Mouse (Mus musculus) E14TG2a.4 (cell line): ENCODE results near the gene Pecam1.
"Not testable (repeated sequence)": the region's sequence is repeated elsewhere in the genome, so short reads cannot be mapped to it uniquely, and the experiment has no call there.

Experiments
- H3K27me3 ChIP-seq: 2 replicates; pipeline ENCODE4 v1.6.1; 2014; ENCODE audit warnings: low read length, control low read depth; ENCODE audit not compliant: insufficient read depth
- H3K36me3 ChIP-seq: 2 replicates; pipeline ENCODE4 v1.6.1; 2014; ENCODE audit warnings: low read length, control low read depth; ENCODE audit not compliant: insufficient read depth
- H3K4me1 ChIP-seq: replicated peaks from 2 replicates; pipeline ENCODE4 v1.6.1; 2014; ENCODE audit warnings: low read depth, low read length, control low read depth
- H3K4me3 ChIP-seq: replicated peaks from 2 replicates; pipeline ENCODE4 v1.5.1; 2014; ENCODE audit warnings: mild to moderate bottlenecking, low read length
- H3K9me3 ChIP-seq: 2 replicates; pipeline ENCODE4 v1.6.1; 2014; ENCODE audit warnings: low read length, control low read depth
- CTCF ChIP-seq: conservative IDR thresholded peaks from 2 replicates; pipeline ENCODE4 v1.5.1; 2014; ENCODE audit warnings: low read length
- NANOG ChIP-seq: IDR thresholded peaks from 2 replicates; pipeline ENCODE4 v1.6.1; 2014; ENCODE audit warnings: borderline replicate concordance, low read length, mixed read lengths
- POU5F1 ChIP-seq: IDR thresholded peaks from 2 replicates; pipeline ENCODE4 v1.6.1; 2014; ENCODE audit warnings: low read length, borderline replicate concordance

The Pecam1 gene

DNA sequence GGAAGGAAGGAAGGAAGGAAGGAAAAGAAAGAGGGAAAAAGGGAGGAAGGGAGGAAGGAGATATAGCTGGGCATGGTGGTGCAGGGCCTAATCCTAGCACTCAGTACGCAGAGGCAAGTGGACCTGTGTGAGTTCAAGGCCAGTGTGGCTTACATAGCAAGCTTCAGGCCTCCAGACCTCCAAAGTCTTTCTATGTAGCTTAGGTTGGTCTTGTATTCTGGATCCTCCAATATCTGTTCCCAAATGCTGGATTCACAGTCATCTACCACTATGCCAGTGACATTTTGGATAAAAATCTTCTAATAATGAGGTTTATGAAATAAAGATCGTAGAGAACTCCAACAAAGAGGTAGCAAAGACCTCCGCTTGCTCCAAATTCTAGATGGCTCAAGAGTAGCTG, 8.6 kb downstream of the Pecam1 start:
- Histone ChIP-seq H3K4me1 (peaks cover 11% of the 10 kb centered on the region), H3K27me3 (no peaks in the 10 kb centered on the region), H3K36me3 (no peaks in the 10 kb centered on the region), H3K9me3 (no peaks in the 10 kb centered on the region), H3K4me3 (no peak overlapping the region)
- TF ChIP-seq CTCF: no peak
- no peak for TF ChIP-seq POU5F1
- TF ChIP-seq NANOG: no peak

DNA sequence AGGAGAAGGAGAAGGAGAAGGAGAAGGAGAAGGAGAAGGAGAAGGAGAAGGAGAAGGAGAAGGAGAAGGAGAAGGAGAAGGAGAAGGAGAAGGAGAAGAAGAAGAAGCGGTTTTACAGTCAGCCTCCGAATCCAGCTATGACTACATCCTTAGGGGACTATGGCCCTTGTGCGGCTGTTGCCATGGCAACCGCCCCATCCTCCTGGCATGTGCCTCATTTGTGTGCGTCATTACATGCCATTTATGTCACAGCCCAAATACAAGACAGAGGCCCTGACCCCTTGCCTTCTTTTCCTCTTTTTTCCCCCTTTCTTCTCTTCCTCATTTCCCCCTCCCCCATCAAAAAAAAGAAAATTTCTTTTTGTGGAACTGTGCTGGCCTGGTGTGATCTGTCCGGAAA, 9.2 kb downstream of the Pecam1 start:
- H3K36me3 ChIP-seq: no peaks in the 10 kb centered on the region
- H3K4me3 ChIP-seq: no peak overlapping the region
- H3K27me3 ChIP-seq: no peaks in the 10 kb centered on the region
- H3K4me1 ChIP-seq: peaks cover 16% of the 10 kb centered on the region
- no peak for TF ChIP-seq NANOG
- no peak for TF ChIP-seq CTCF
- no peak for TF ChIP-seq POU5F1
- H3K9me3 ChIP-seq: no peaks in the 10 kb centered on the region

DNA sequence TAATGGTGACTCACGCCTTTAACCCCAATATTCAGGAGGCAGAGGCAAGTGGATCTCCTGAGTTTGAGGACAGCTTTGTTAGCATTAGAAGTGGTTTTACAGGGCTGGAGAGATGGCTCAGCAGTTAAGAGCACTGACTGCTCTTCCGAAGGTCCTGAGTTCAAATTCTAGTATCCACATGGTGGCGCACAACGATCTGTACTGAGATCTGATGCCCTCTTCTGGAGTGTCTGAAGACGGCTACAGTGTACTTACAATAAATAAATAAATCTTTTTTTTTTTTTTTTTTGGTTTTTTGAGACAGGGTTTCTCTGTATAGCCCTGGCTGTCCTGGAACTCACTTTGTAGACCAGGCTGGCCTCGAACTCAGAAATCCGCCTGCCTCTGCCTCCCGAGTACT, 9.7 kb downstream of the Pecam1 start:
- H3K27me3 ChIP-seq, H3K9me3 ChIP-seq, H3K36me3 ChIP-seq, H3K4me3 ChIP-seq: not testable (repeated sequence)
- peaks cover 16% of the 10 kb centered on the region for H3K4me1 ChIP-seq

DNA sequence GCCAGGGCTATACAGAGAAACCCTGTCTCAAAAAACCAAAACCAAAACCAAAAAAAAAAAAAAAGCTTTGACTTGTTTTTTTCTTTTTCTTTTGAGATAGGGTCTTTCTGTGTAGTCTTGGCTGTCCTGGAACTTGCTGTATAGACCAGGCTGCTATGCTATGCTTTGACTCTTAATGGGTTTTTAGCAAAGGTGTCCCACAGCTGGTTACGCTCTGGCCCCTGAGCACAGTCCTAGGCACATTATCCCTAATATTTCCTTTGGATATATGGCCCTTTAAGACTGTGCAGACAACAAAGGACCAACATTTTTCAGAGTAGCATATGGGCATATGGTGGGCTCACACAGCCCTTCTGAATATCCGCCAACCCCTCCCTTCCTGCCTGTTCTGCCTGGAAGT, 11.3 kb downstream of the Pecam1 start:
- H3K27me3 ChIP-seq: no peaks in the 10 kb centered on the region
- H3K9me3 ChIP-seq: no peaks in the 10 kb centered on the region
- H3K4me3 ChIP-seq: no peak overlapping the region
- peaks cover 16% of the 10 kb centered on the region for H3K4me1 ChIP-seq
- H3K36me3 ChIP-seq: no peaks in the 10 kb centered on the region
- no peak for TF ChIP-seq POU5F1
- no peak for TF ChIP-seq CTCF
- TF ChIP-seq NANOG: no peak

DNA sequence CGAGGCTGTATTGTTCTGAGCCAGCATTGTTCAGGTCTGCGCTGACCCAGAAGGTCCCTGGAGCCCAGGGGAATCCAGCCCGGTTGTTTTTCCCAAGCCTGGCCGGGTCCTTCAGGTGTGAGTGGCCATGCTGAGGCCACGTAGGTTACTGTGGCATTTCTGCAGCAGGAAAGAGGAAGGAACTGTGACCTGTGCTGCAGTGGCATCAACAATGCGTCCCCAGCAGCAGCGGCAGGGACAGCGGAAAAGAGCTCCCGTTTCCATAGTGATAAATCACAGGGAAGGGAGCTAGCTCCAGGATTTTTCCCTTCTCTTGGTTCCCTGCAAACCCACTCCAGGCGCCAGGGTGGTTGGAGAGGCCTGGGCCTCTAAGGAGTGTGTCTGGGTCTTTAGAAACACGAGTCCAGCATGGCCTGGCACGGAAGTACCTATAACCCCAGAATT, 13.2 kb downstream of the Pecam1 start:
- no peaks in the 10 kb centered on the region for H3K9me3 ChIP-seq
- H3K36me3 ChIP-seq: no peaks in the 10 kb centered on the region
- H3K4me3 ChIP-seq: peak overlapping the region; percentile 3; the same call in 1 of the 2 replicates
- no peak for TF ChIP-seq NANOG
- no peak for TF ChIP-seq CTCF
- no peak for TF ChIP-seq POU5F1
- H3K27me3 ChIP-seq: no peaks in the 10 kb centered on the region
- H3K4me1 ChIP-seq: peaks cover 24% of the 10 kb centered on the region

DNA sequence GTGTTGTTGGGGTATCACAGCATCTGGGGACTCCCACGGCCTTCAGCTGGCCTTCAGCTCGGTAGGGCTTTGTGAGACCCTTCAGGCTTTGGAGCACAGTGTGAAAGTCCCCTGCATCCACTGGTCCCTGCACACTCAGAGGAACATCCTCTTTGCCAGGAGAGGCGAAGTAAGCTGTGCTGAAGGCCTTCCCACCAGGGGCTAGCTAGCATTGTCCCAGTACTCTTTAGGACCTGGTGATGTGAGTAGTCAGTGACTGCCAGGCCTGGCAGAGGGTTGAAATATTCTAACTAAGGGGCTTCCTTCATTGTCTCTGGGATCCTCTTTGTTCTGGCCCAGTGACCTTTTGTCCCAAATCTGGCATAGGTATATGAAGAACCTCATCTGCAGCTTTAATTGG, 13.8 kb downstream of the Pecam1 start:
- TF ChIP-seq CTCF (no peak), POU5F1 (no peak), NANOG (no peak)
- no peaks in the 10 kb centered on the region for H3K27me3 ChIP-seq
- H3K9me3 ChIP-seq: no peaks in the 10 kb centered on the region
- H3K4me3 ChIP-seq: no peak overlapping the region
- no peaks in the 10 kb centered on the region for H3K36me3 ChIP-seq
- peaks cover 20% of the 10 kb centered on the region for H3K4me1 ChIP-seq

DNA sequence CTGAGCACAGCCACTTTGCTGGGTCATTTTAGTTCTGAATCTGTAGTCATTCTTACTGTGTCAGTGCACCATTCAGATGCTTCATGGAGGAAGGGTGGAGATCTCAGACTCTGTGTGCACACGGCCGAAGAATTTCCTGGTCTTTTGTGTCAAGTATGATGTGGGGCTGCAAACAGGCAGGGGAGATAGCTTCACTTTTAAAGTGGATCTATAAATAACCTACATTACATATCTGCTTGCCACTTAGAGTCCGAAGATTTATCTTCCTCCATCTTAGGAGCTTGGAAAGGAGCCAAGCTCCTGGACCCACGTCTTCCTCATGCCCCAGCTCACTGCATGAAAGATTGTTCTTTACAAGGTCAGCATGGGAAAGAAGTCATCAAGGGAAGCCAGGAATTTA, 19.7 kb downstream of the Pecam1 start:
- H3K9me3 ChIP-seq: peaks cover 6% of the 10 kb centered on the region
- no peak overlapping the region for H3K4me3 ChIP-seq
- peaks cover 51% of the 10 kb centered on the region for H3K4me1 ChIP-seq
- TF ChIP-seq CTCF (no peak), POU5F1 (no peak), NANOG (no peak)
- H3K27me3 ChIP-seq: no peaks in the 10 kb centered on the region
- H3K36me3 ChIP-seq: no peaks in the 10 kb centered on the region

DNA sequence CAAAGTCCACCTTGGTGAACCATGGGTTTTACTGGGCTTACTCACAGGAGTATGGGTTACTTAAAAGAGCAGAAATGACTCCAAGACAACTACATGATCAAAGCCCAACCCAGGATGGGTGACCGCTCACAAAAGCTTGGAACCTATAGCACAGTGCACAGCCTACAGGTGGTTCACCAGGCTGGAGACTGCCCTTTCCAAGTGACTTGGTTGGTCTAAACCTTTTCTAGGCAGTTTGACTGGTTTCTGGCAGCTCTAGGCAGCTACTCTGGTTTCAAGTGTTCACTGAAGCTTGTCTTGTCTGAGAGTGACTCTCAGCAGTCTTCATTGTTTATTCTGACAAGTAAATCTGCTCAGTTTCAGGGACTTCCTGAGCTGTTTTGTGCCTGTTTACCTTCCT, 20.8 kb downstream of the Pecam1 start:
- Histone ChIP-seq H3K4me1 (peaks cover 57% of the 10 kb centered on the region), H3K9me3 (peaks cover 6% of the 10 kb centered on the region), H3K36me3 (no peaks in the 10 kb centered on the region), H3K4me3 (no peak overlapping the region), H3K27me3 (no peaks in the 10 kb centered on the region)
- TF ChIP-seq CTCF: no peak

DNA sequence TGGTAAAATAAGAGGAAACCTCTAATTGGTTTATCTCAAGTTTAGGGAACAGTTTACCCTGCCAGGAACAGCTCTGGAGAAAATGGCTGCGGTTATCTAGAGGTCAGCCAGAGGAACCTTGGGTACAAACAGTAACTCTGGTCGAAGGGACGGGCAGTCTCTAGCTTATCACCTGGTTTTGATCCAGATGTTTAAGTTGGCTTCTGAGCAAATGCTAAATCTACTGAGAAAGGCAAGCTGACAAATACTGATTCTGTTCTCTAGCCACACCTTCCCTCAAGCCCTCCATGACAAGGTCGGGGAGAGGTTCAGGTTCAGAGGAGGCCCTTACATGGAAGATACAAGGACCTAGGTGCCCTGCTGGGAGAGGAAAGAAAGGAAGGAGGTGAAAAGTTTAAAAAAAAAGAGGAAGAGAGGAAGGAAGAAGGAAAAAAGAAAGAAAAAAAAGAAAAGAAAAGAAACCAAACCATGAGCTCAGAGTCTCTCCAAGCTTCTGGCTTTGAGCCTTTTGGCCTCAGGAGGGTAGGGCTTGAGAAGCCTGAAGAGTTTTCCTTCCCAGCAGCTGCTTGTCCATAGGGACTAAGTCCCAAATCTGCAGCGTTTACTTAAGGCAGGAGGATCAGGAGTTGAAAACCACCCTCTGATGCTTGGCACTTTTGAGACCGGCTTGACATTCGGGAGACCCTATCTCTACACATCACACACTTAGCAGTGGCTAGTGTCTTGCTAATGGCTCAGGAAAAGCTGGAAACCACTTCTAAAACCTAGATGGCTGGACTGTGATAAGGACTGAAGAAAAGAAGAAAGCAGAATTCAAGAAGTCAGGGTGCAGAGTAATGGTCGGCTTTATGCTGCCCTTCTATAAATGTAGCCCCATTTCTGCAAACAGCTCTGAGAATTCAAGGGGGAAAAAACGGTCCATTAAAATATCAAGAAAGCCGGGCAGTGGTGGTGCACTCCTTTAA, 21.7 kb downstream of the Pecam1 start:
- no peak overlapping the region for H3K4me3 ChIP-seq
- TF ChIP-seq POU5F1: no peak
- TF ChIP-seq NANOG: no peak
- TF ChIP-seq CTCF: no peak
- no peaks in the 10 kb centered on the region for H3K27me3 ChIP-seq

More for the DNA sequence above, 21.7 kb downstream of the Pecam1 start:
- H3K36me3 ChIP-seq: no peaks in the 10 kb centered on the region
- H3K4me1 ChIP-seq: peaks cover 64% of the 10 kb centered on the region
- H3K9me3 ChIP-seq: peaks cover 6% of the 10 kb centered on the region
